Mouse (Mus musculus): Measurements from ENCODE around the gene Esrrg. TPM values are rescaled to one million over a fixed set of nuclear protein-coding genes. Genes with fewer than 3 reads are reported as not detected.

Esrrg gene
- polyA plus RNA-seq, 1 experiment from 2014 or later: 1.2 TPM

GRCm38 (mm10) chr1:188057892-188058291 is 449.3 kb downstream of the Esrrg start:
- Histone ChIP-seq H3K9me3 (ENCODE audit: control insufficient read depth, low read length) (no peaks in the 10 kb centered on the region), H3K36me3 (ENCODE audit: control insufficient read depth, insufficient read depth, low read length) (no peaks in the 10 kb centered on the region), H3K9ac (ENCODE audit: low read length) (no peak overlapping the region), H3K4me3 (ENCODE audit: low read depth, low read length) (no peak overlapping the region), H3K4me2 (ENCODE audit: low read depth, severe bottlenecking) (no peak overlapping the region), H3K27me3 (ENCODE audit: control insufficient read depth, insufficient read depth, low read length) (no peaks in the 10 kb centered on the region), H3K4me1 (ENCODE audit: control insufficient read depth, insufficient read depth, low read length) (no peaks in the 10 kb centered on the region), H3K27ac (replicated peaks; ENCODE audit: low read depth, low read length) (no peak overlapping the region)
- WGBS: 76% methylated on average over 4 of the region's 4 CpGs
- ATAC-seq (ENCODE audit: insufficient number of reproducible peaks, low FRiP score, low TSS enrichment, low read depth): no peak
- DNase-seq (ENCODE audit: low spot score): no peak

- no peak overlapping the region for H3K4me2 ChIP-seq (ENCODE audit: low read depth, severe bottlenecking)
- H3K27me3 ChIP-seq (ENCODE audit: control insufficient read depth, insufficient read depth, low read length): no peaks in the 10 kb centered on the region
- H3K36me3 ChIP-seq (ENCODE audit: control insufficient read depth, insufficient read depth, low read length): no peaks in the 10 kb centered on the region
- no peak overlapping the region for H3K9ac ChIP-seq (ENCODE audit: low read length)
- no peak for DNase-seq (ENCODE audit: low spot score)
- H3K9me3 ChIP-seq (ENCODE audit: control insufficient read depth, low read length): no peaks in the 10 kb centered on the region
- H3K4me1 ChIP-seq (ENCODE audit: control insufficient read depth, insufficient read depth, low read length): no peaks in the 10 kb centered on the region
- H3K27ac ChIP-seq (replicated peaks; ENCODE audit: low read depth, low read length): no peak overlapping the region
- 89% methylated on average over 6 of the region's 6 CpGs for WGBS
- no peak overlapping the region for H3K4me3 ChIP-seq (ENCODE audit: low read depth, low read length)
- ATAC-seq (ENCODE audit: insufficient number of reproducible peaks, low FRiP score, low TSS enrichment, low read depth): no peak
These were observed 450.4 kb downstream of the Esrrg start for GRCm38 (mm10) chr1:188059006-188059405.

DNA sequence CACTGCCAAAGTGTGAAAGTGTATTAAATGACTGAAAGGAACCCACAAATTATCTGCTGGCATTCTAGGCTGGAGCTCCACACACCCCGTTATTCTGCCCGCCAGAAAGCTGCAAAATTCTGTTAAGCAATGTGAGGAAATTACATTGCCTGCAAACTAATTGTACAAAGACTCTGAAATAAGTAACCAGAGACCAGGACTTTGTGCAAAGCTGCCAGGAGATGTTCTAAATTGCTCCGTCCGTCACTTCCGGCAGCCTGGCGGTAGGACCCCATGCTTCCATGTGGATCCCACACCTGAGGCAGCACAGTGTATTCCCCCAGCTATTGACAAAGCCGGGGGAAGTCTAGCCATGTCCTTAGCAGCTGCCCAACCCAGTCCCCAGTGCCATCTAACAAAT is 451.9 kb downstream of the Esrrg start:
- no peak overlapping the region for H3K4me3 ChIP-seq (ENCODE audit: low read depth, low read length)
- WGBS: 69% methylated on average over 7 of the region's 7 CpGs
- H3K9ac ChIP-seq (ENCODE audit: low read length): no peak overlapping the region
- no peak for ATAC-seq (ENCODE audit: insufficient number of reproducible peaks, low FRiP score, low TSS enrichment, low read depth)
- no peaks in the 10 kb centered on the region for H3K9me3 ChIP-seq (ENCODE audit: control insufficient read depth, low read length)
- no peaks in the 10 kb centered on the region for H3K36me3 ChIP-seq (ENCODE audit: control insufficient read depth, insufficient read depth, low read length)
- no peaks in the 10 kb centered on the region for H3K4me1 ChIP-seq (ENCODE audit: control insufficient read depth, insufficient read depth, low read length)
- H3K27me3 ChIP-seq (ENCODE audit: control insufficient read depth, insufficient read depth, low read length): no peaks in the 10 kb centered on the region
- no peak for DNase-seq (ENCODE audit: low spot score)
- no peak overlapping the region for H3K27ac ChIP-seq (replicated peaks; ENCODE audit: low read depth, low read length)
- H3K4me2 ChIP-seq (ENCODE audit: low read depth, severe bottlenecking): no peak overlapping the region

DNA sequence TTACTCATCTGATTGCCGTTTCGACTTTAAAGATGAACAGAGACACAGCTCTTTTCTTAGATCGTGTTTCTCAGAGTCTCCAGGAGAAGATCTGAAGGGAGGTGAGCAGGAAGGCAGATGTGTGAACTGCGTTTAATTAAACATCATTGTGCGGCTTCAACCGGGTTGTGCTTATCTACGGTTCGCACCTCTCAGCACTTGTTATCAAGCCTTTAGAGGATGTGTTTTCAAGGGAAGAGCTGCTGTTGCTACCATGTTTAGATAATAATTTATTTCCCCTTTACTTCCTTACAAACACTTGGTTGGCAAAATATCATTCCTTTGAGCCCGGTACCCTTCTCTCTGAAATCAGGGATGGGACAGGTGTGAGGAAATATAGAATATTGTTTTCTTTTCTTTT is 460.2 kb downstream of the Esrrg start:
- no peak overlapping the region for H3K4me2 ChIP-seq (ENCODE audit: low read depth, severe bottlenecking)
- ATAC-seq (ENCODE audit: insufficient number of reproducible peaks, low FRiP score, low TSS enrichment, low read depth) (no peak), DNase-seq (ENCODE audit: low spot score) (no peak)
- H3K4me3 ChIP-seq (ENCODE audit: low read depth, low read length): no peak overlapping the region
- H3K27ac ChIP-seq (replicated peaks; ENCODE audit: low read depth, low read length): no peak overlapping the region
- no peaks in the 10 kb centered on the region for H3K9me3 ChIP-seq (ENCODE audit: control insufficient read depth, low read length)
- WGBS: 72% methylated on average over 9 of the region's 9 CpGs
- no peaks in the 10 kb centered on the region for H3K27me3 ChIP-seq (ENCODE audit: control insufficient read depth, insufficient read depth, low read length)
- no peak overlapping the region for H3K9ac ChIP-seq (ENCODE audit: low read length)
- H3K4me1 ChIP-seq (ENCODE audit: control insufficient read depth, insufficient read depth, low read length): no peaks in the 10 kb centered on the region
- no peaks in the 10 kb centered on the region for H3K36me3 ChIP-seq (ENCODE audit: control insufficient read depth, insufficient read depth, low read length)

DNA sequence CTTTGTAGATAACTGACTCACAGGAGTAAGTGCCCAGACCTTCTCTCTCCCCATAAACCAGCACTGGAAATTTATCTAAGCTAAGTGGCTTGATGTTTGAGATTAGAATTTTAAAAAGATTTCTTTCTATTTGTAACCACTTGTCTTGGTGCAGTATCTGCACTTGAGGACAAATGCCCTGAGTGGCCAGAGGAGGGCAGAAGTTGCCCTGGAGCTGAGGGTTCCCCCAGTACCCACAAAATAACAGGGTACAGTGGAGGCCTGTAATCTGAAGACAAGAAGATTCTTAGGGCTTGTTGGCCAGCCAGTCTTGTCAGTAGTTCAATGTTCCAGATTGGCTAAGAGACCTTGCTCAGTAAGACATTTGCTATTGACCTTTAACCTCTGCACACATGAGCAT is 461.3 kb downstream of the Esrrg start:
- H3K9ac ChIP-seq (ENCODE audit: low read length): no peak overlapping the region
- no peaks in the 10 kb centered on the region for H3K4me1 ChIP-seq (ENCODE audit: control insufficient read depth, insufficient read depth, low read length)
- ATAC-seq (ENCODE audit: insufficient number of reproducible peaks, low FRiP score, low TSS enrichment, low read depth) (no peak), DNase-seq (ENCODE audit: low spot score) (no peak)
- H3K36me3 ChIP-seq (ENCODE audit: control insufficient read depth, insufficient read depth, low read length): no peaks in the 10 kb centered on the region
- no peak overlapping the region for H3K4me3 ChIP-seq (ENCODE audit: low read depth, low read length)
- no peak overlapping the region for H3K27ac ChIP-seq (replicated peaks; ENCODE audit: low read depth, low read length)
- no peak overlapping the region for H3K4me2 ChIP-seq (ENCODE audit: low read depth, severe bottlenecking)
- H3K27me3 ChIP-seq (ENCODE audit: control insufficient read depth, insufficient read depth, low read length): no peaks in the 10 kb centered on the region
- no peaks in the 10 kb centered on the region for H3K9me3 ChIP-seq (ENCODE audit: control insufficient read depth, low read length)

- ATAC-seq (ENCODE audit: insufficient number of reproducible peaks, low FRiP score, low TSS enrichment, low read depth): no peak
- no peak overlapping the region for H3K27ac ChIP-seq (replicated peaks; ENCODE audit: low read depth, low read length)
These were observed 469.1 kb downstream of the Esrrg start for GRCm38 (mm10) chr1:188077561-188078195.

GRCm38 (mm10) chr1:188080261-188080875 is 471.8 kb downstream of the Esrrg start:
- WGBS: 31% methylated on average over 12 of the region's 12 CpGs
- no peaks in the 10 kb centered on the region for H3K27me3 ChIP-seq (ENCODE audit: control insufficient read depth, insufficient read depth, low read length)
- no peak overlapping the region for H3K27ac ChIP-seq (replicated peaks; ENCODE audit: low read depth, low read length)
- DNase-seq (ENCODE audit: low spot score) (no peak), ATAC-seq (ENCODE audit: insufficient number of reproducible peaks, low FRiP score, low TSS enrichment, low read depth) (no peak)
- 0 out of 2 replicates have a peak, but pooled peaks cover 8% of the 10 kb centered on the region for H3K4me1 ChIP-seq (ENCODE audit: control insufficient read depth, insufficient read depth, low read length)
- no peak overlapping the region for H3K4me2 ChIP-seq (ENCODE audit: low read depth, severe bottlenecking)
- no peaks in the 10 kb centered on the region for H3K9me3 ChIP-seq (ENCODE audit: control insufficient read depth, low read length)
- H3K9ac ChIP-seq (ENCODE audit: low read length): no peak overlapping the region
- no peaks in the 10 kb centered on the region for H3K36me3 ChIP-seq (ENCODE audit: control insufficient read depth, insufficient read depth, low read length)
- no peak overlapping the region for H3K4me3 ChIP-seq (ENCODE audit: low read depth, low read length)

More at GRCm38 (mm10) chr1:188077561-188078195, 469.1 kb downstream of the Esrrg start:
- no peak overlapping the region for H3K9ac ChIP-seq (ENCODE audit: low read length)
- 87% methylated on average over 11 of the region's 11 CpGs for WGBS
- H3K4me1 ChIP-seq (ENCODE audit: control insufficient read depth, insufficient read depth, low read length): 0 out of 2 replicates have a peak, but pooled peaks cover 2% of the 10 kb centered on the region
- no peaks in the 10 kb centered on the region for H3K27me3 ChIP-seq (ENCODE audit: control insufficient read depth, insufficient read depth, low read length)
- no peak for DNase-seq (ENCODE audit: low spot score)
- no peaks in the 10 kb centered on the region for H3K9me3 ChIP-seq (ENCODE audit: control insufficient read depth, low read length)
- no peak overlapping the region for H3K4me3 ChIP-seq (ENCODE audit: low read depth, low read length)
- no peaks in the 10 kb centered on the region for H3K36me3 ChIP-seq (ENCODE audit: control insufficient read depth, insufficient read depth, low read length)
- H3K4me2 ChIP-seq (ENCODE audit: low read depth, severe bottlenecking): no peak overlapping the region

- no peak for DNase-seq (ENCODE audit: low spot score)
- 63% methylated on average over 18 of the region's 18 CpGs for WGBS
These were observed 474.4 kb downstream of the Esrrg start for GRCm38 (mm10) chr1:188082665-188083640.

More at GRCm38 (mm10) chr1:188082665-188083640, 474.4 kb downstream of the Esrrg start:
- Histone ChIP-seq H3K9me3 (ENCODE audit: control insufficient read depth, low read length) (no peaks in the 10 kb centered on the region), H3K27me3 (ENCODE audit: control insufficient read depth, insufficient read depth, low read length) (no peaks in the 10 kb centered on the region), H3K36me3 (ENCODE audit: control insufficient read depth, insufficient read depth, low read length) (no peaks in the 10 kb centered on the region), H3K4me2 (ENCODE audit: low read depth, severe bottlenecking) (no peak overlapping the region), H3K4me1 (ENCODE audit: control insufficient read depth, insufficient read depth, low read length) (0 out of 2 replicates have a peak, but pooled peaks cover 8% of the 10 kb centered on the region), H3K9ac (ENCODE audit: low read length) (no peak overlapping the region), H3K27ac (replicated peaks; ENCODE audit: low read depth, low read length) (no peak overlapping the region), H3K4me3 (ENCODE audit: low read depth, low read length) (no peak overlapping the region)
- no peak for ATAC-seq (ENCODE audit: insufficient number of reproducible peaks, low FRiP score, low TSS enrichment, low read depth)
